Mouse (Mus musculus) liver, adult 2 months (tissue): ENCODE measurements at regions not wholly inside any gene's neighbourhood (a gene's known extent, or its start where the extent isn't known, plus 50 kb on each side); places are given as distances from the start of the nearest gene placed in this dataset.

Experiments used
- CTCF ChIP-seq: fragments of 200-500 bp; IDR thresholded peaks from 2 replicates; pipeline ENCODE4 v1.5.1; 2011; ENCODE audit warnings: low read depth, low read length, control low read depth
- POLR2A ChIP-seq: fragments of 200-500 bp; IDR thresholded peaks from 2 replicates; pipeline ENCODE4 v1.6.1; 2011; ENCODE audit warnings: low read length, control low read depth; ENCODE audit not compliant: insufficient read depth; ENCODE audit errors: extremely low read depth

- TF ChIP-seq CTCF (no peak), POLR2A (no peak)
Measured at GRCm38 (mm10) chr5:106089332-106089731, 213.0 kb downstream of the Zfp326 start.
